Mouse (Mus musculus) brain, embryonic 14.5 days (tissue): ENCODE results near the gene Ublcp1.

Experiments used
- CTCF ChIP-seq: fragments of 200-500 bp; IDR thresholded peaks from 2 replicates; pipeline ENCODE4 v1.5.1; 2012; ENCODE audit warnings: inconsistent platforms, mild to moderate bottlenecking, moderate library complexity, borderline replicate concordance; ENCODE audit not compliant: insufficient read depth, insufficient read length; ENCODE audit errors: extremely low read depth
- POLR2A ChIP-seq: fragments of 200-500 bp; IDR thresholded peaks from 2 replicates; pipeline ENCODE4 v1.6.1; 2012; ENCODE audit warnings: mild to moderate bottlenecking, inconsistent platforms, borderline replicate concordance; ENCODE audit not compliant: poor library complexity, insufficient read depth, insufficient read length, severe bottlenecking; ENCODE audit errors: extremely low read depth

- TF ChIP-seq CTCF (no peak), POLR2A (no peak)
Observed at GRCm38 (mm10) chr11:44513026-44513422, 42.7 kb upstream of the Ublcp1 start.
